Mouse (Mus musculus): ENCODE data around the gene Large1. TPM values are rescaled to one million over a fixed set of nuclear protein-coding genes. Genes with fewer than 3 reads are reported as not detected.

The Large1 gene
- polyA plus RNA-seq, 2 experiments = 15.0 to 20.6 TPM

GRCm38 (mm10) chr8:72833112-72833511, 520.2 kb downstream of the Large1 start:
- ATAC-seq (ENCODE audit: low FRiP score, low read depth) = no peak

GRCm38 (mm10) chr8:72832371-72832770, 521.0 kb downstream of the Large1 start:
- ATAC-seq (ENCODE audit: low FRiP score, low read depth) = no peak

More at GRCm38 (mm10) chr8:72833112-72833511, 520.2 kb downstream of the Large1 start:
- no peak for DNase-seq (ENCODE audit: low spot score)
- no peaks in the 10 kb centered on the region for H3K9me3 ChIP-seq (ENCODE audit: control insufficient read depth, low read length)
- no peaks in the 10 kb centered on the region for H3K4me1 ChIP-seq (ENCODE audit: control insufficient read depth, insufficient read depth, low read length)
- no peak overlapping the region for H3K4me2 ChIP-seq (replicated peaks; ENCODE audit: low read depth, low read length, severe bottlenecking)
- no peaks in the 10 kb centered on the region for H3K27me3 ChIP-seq (ENCODE audit: control insufficient read depth, insufficient read depth, low read length)
- H3K4me3 ChIP-seq (replicated peaks; ENCODE audit: low read length) = no peak overlapping the region
- no peak overlapping the region for H3K27ac ChIP-seq (replicated peaks; ENCODE audit: low read depth, low read length)
- 80% methylated on average over 2 of the region's 2 CpGs for WGBS
- no peak overlapping the region for H3K9ac ChIP-seq (ENCODE audit: low read depth, low read length, severe bottlenecking)
- TF ChIP-seq POLR2A (IDR thresholded peaks at IDR 0.05; ENCODE audit: borderline replicate concordance, extremely low read depth, insufficient read depth, insufficient read length) = no peak
- H3K36me3 ChIP-seq (ENCODE audit: control insufficient read depth, insufficient read depth, low read length) = 0 out of 2 replicates have a peak, but pooled peaks cover 2% of the 10 kb centered on the region

GRCm38 (mm10) chr8:72817655-72818349, 535.5 kb downstream of the Large1 start:
- Histone ChIP-seq H3K9ac (ENCODE audit: low read depth, low read length, severe bottlenecking) (no peak overlapping the region), H3K27me3 (ENCODE audit: control insufficient read depth, insufficient read depth, low read length) (no peaks in the 10 kb centered on the region), H3K4me1 (ENCODE audit: control insufficient read depth, insufficient read depth, low read length) (no peaks in the 10 kb centered on the region), H3K27ac (replicated peaks; ENCODE audit: low read depth, low read length) (no peak overlapping the region), H3K4me3 (replicated peaks; ENCODE audit: low read length) (no peak overlapping the region), H3K9me3 (ENCODE audit: control insufficient read depth, low read length) (no peaks in the 10 kb centered on the region), H3K36me3 (ENCODE audit: control insufficient read depth, insufficient read depth, low read length) (peaks cover 13% of the 10 kb centered on the region), H3K4me2 (replicated peaks; ENCODE audit: low read depth, low read length, severe bottlenecking) (no peak overlapping the region)
- TF ChIP-seq POLR2A (IDR thresholded peaks at IDR 0.05; ENCODE audit: borderline replicate concordance, extremely low read depth, insufficient read depth, insufficient read length) = no peak
- no peak for ATAC-seq (ENCODE audit: low FRiP score, low read depth)
- 88% methylated on average over 5 of the region's 5 CpGs for WGBS
- DNase-seq (ENCODE audit: low spot score) = no peak

More at GRCm38 (mm10) chr8:72832371-72832770, 521.0 kb downstream of the Large1 start:
- no peaks in the 10 kb centered on the region for H3K9me3 ChIP-seq (ENCODE audit: control insufficient read depth, low read length)
- no peaks in the 10 kb centered on the region for H3K27me3 ChIP-seq (ENCODE audit: control insufficient read depth, insufficient read depth, low read length)
- H3K4me2 ChIP-seq (replicated peaks; ENCODE audit: low read depth, low read length, severe bottlenecking) = no peak overlapping the region
- WGBS = 34% methylated on average over 1 of the region's 1 CpGs
- 0 out of 2 replicates have a peak, but pooled peaks cover 2% of the 10 kb centered on the region for H3K36me3 ChIP-seq (ENCODE audit: control insufficient read depth, insufficient read depth, low read length)
- DNase-seq (ENCODE audit: low spot score) = no peak
- no peak overlapping the region for H3K27ac ChIP-seq (replicated peaks; ENCODE audit: low read depth, low read length)
- H3K4me3 ChIP-seq (replicated peaks; ENCODE audit: low read length) = no peak overlapping the region
- no peaks in the 10 kb centered on the region for H3K4me1 ChIP-seq (ENCODE audit: control insufficient read depth, insufficient read depth, low read length)
- no peak overlapping the region for H3K9ac ChIP-seq (ENCODE audit: low read depth, low read length, severe bottlenecking)
- no peak for TF ChIP-seq POLR2A (IDR thresholded peaks at IDR 0.05; ENCODE audit: borderline replicate concordance, extremely low read depth, insufficient read depth, insufficient read length)

GRCm38 (mm10) chr8:72816679-72817078, 536.7 kb downstream of the Large1 start:
- no peak for DNase-seq (ENCODE audit: low spot score)
- no peak for TF ChIP-seq POLR2A (IDR thresholded peaks at IDR 0.05; ENCODE audit: borderline replicate concordance, extremely low read depth, insufficient read depth, insufficient read length)
- no peak for ATAC-seq (ENCODE audit: low FRiP score, low read depth)

GRCm38 (mm10) chr8:72815681-72816080, 537.7 kb downstream of the Large1 start:
- no peaks in the 10 kb centered on the region for H3K27me3 ChIP-seq (ENCODE audit: control insufficient read depth, insufficient read depth, low read length)
- no peak overlapping the region for H3K4me3 ChIP-seq (replicated peaks; ENCODE audit: low read length)
- WGBS = 87% methylated on average over 7 of the region's 7 CpGs
- H3K27ac ChIP-seq (replicated peaks; ENCODE audit: low read depth, low read length) = no peak overlapping the region
- H3K4me2 ChIP-seq (replicated peaks; ENCODE audit: low read depth, low read length, severe bottlenecking) = no peak overlapping the region
- H3K4me1 ChIP-seq (ENCODE audit: control insufficient read depth, insufficient read depth, low read length) = no peaks in the 10 kb centered on the region
- no peak for TF ChIP-seq POLR2A (IDR thresholded peaks at IDR 0.05; ENCODE audit: borderline replicate concordance, extremely low read depth, insufficient read depth, insufficient read length)
- no peak overlapping the region for H3K9ac ChIP-seq (ENCODE audit: low read depth, low read length, severe bottlenecking)
- DNase-seq (ENCODE audit: low spot score) (no peak), ATAC-seq (ENCODE audit: low FRiP score, low read depth) (no peak)
- H3K36me3 ChIP-seq (ENCODE audit: control insufficient read depth, insufficient read depth, low read length) = peaks cover 13% of the 10 kb centered on the region
- no peaks in the 10 kb centered on the region for H3K9me3 ChIP-seq (ENCODE audit: control insufficient read depth, low read length)

More at GRCm38 (mm10) chr8:72816679-72817078, 536.7 kb downstream of the Large1 start:
- Histone ChIP-seq H3K4me2 (replicated peaks; ENCODE audit: low read depth, low read length, severe bottlenecking) (no peak overlapping the region), H3K4me1 (ENCODE audit: control insufficient read depth, insufficient read depth, low read length) (no peaks in the 10 kb centered on the region), H3K27me3 (ENCODE audit: control insufficient read depth, insufficient read depth, low read length) (no peaks in the 10 kb centered on the region), H3K36me3 (ENCODE audit: control insufficient read depth, insufficient read depth, low read length) (peaks cover 13% of the 10 kb centered on the region), H3K4me3 (replicated peaks; ENCODE audit: low read length) (no peak overlapping the region), H3K27ac (replicated peaks; ENCODE audit: low read depth, low read length) (no peak overlapping the region), H3K9ac (ENCODE audit: low read depth, low read length, severe bottlenecking) (no peak overlapping the region), H3K9me3 (ENCODE audit: control insufficient read depth, low read length) (no peaks in the 10 kb centered on the region)

Measured in limb, embryonic 14.5 days (tissue).